Mouse (Mus musculus): ENCODE data around the gene Acp1. TPM values are rescaled to one million over a fixed set of nuclear protein-coding genes. Genes with fewer than 3 reads are reported as not detected.

Acp1 gene
- 67.3 TPM for polyA plus RNA-seq (2014; fragmentation: Illumina TruSeq; extraction: RNeasy Lipid Tissue Mini Kit (QIAGEN cat#74804); ENCODE audit: low read depth, low replicate concordance)

DNA sequence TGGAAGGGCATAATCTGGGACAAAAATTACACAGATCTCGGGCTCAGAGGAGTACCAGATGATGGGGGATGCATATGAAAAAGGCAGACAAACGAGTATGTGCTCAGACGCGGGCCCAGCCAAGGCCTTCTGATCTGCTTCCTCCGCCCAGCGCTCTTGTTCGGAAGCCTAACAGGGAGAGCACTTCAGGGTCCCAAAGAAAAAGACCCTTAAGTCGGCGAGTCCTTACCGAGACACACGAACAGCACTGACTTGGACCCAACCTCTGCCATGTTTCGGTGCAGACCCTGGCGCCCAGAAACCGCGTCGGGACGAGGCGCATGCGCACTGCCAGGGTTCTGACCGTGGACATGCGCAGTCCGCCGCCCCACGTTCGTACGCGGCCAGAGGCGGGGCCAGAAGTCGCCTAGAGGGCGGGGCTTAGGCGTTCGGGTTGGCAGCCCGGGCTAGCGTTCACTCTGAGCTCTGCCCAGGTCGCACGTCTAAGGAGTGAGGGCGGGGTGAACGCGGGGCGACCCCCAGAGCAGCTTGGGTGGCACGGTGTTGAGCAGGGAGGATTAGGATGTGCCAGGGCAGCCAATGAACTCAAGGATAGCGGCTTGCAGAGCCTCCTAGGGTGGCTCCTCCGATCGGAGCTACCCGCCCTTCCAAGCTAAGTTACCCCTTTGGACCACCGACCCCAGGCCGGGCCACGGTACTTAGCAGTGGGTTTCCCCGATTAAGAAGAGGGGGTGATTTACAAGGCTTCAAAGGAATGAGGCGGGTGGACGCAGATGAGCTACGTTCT, at the start of gene Acp1, which contains the start of gene Sh3yl1:
Gene Acp1, minus strand, starts transcription at position 329 of the 787 bp plus-strand sequence.
Gene Sh3yl1, plus strand, starts transcription at position 408 of the 787 bp plus-strand sequence.

GRCm38 (mm10) chr12:30883986-30884621, 27.3 kb downstream of the Acp1 start, which contains the start of gene Alkal2:
Gene Alkal2 (plus strand): TSS chr12:30884322.

Other genes with a start within 250 kb of the Acp1 start
- 1.6 TPM for gene Alkal2, start 27.3 kb downstream of the Acp1 start, polyA plus RNA-seq (2014; fragmentation: Illumina TruSeq; extraction: RNeasy Lipid Tissue Mini Kit (QIAGEN cat#74804); ENCODE audit: low read depth, low replicate concordance)
- 75.6 TPM for gene Sh3yl1, start 79 bp upstream of the Acp1 start, polyA plus RNA-seq (2014; fragmentation: Illumina TruSeq; extraction: RNeasy Lipid Tissue Mini Kit (QIAGEN cat#74804); ENCODE audit: low read depth, low replicate concordance)
- 11.8 TPM for gene Fam110c, start 162.3 kb upstream of the Acp1 start, polyA plus RNA-seq (2014; fragmentation: Illumina TruSeq; extraction: RNeasy Lipid Tissue Mini Kit (QIAGEN cat#74804); ENCODE audit: low read depth, low replicate concordance)

Measured in kidney, adult 10 weeks (tissue).